Mouse (Mus musculus) heart, adult 18-20 months (tissue): ENCODE results near the gene Cfap61. TPM values are rescaled to one million over a fixed set of nuclear protein-coding genes. Genes with fewer than 3 reads are reported as not detected.
A peak's percentile ranks its signal among the peaks of the same experiment; 100 is the strongest.

Source experiments
- DNase-seq, 2 experiments: peaks; one replicate each; pipeline ENCODE4 v3.0.0; 2021 to 2022; ENCODE audit warnings: mixed read lengths in 1 of 2
- total RNA-seq, 2 experiments: library from RNA; stranded (reverse); gene quantifications; 2 replicates each; pipeline ENCODE4 v1.2.3; 2021

The Cfap61 gene
- total RNA-seq, 2 experiments from 2014 or later: 0.37 to 1.2 TPM

GRCm38 (mm10) chr2:146010816-146011215 lies 76.2 kb downstream of the Cfap61 start:
- DNase-seq: peak; percentile 8 to 30

DNA sequence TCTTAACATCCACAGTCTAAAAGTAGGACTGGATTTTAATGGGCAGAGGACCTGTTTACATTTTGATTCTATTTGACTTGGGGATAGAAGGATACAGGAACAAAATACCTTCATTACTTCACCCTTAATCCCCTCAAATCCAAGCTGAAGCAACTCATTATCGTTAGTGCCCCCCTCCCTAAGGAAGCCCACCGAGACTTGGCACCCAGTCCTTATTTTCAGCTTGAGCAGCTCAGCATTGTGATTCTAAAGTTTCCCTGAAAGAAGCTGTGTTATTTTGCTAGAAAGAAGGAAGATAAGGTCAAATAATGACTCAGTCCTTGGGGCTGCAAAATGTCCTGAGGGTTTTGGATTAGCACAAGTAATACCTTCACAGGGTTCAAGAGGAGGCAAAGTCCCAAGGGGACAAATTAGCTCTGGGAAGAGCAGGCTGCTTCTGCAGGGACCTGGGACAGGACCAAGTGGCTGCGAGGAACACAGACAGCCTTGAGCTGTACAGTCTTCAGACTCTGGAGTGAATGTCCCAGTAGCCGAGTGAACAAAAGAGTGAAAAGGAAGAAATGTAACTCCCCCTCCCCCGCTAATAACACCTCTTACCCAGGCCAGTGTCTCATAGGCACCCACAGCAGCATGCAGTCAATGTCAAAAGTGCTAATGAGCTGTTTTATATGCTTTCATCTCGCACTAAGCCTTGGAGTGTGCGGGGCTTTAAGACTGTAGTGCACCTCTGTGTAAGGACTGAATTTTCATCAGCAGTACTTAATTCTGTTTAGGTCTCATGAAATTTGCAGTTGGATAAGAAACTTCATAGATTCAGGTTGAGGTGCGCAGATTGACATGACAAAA lies 81.0 kb downstream of the Cfap61 start:
- no peak for DNase-seq

DNA sequence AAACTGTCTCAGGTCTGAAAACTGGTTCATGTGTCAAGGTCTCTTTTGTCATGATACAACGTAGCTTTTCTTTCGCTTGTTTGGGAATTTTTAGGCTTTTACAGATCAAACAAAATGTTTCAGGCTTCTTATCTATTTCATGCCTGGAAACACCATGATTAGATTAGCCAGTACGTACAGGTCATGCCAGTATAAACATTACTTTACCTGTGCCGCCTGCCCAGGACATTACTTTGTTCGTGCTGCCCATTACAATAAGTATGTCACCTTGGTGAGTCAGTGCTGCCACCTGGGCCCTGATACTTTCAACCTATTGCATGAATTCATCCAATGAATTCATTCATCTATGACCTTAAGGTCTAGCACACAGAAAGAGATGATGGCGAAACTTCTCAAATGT lies 88.3 kb downstream of the Cfap61 start:
- DNase-seq: no peak

DNA sequence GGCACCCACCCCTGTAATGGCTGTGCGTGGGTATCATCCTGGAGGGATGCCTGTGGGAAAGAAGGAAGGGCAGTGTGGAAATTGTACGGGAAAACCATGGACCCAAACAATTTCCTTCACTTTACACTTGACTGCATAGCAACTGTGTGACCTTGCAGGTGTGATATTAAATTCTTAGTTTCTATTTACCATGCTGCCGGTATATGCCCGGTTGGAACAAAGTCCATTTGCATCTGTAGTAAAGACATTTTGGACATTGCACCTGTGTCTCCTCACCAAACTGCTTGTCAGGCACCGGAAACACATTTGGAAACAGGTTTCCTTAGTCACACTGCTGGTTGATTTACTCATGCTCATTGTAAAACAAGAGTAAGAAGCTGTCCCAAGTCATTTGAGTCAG lies 109.1 kb downstream of the Cfap61 start:
- DNase-seq: no peak

- no peak for DNase-seq
Measured at GRCm38 (mm10) chr2:146044926-146045890, 110.6 kb downstream of the Cfap61 start.

DNA sequence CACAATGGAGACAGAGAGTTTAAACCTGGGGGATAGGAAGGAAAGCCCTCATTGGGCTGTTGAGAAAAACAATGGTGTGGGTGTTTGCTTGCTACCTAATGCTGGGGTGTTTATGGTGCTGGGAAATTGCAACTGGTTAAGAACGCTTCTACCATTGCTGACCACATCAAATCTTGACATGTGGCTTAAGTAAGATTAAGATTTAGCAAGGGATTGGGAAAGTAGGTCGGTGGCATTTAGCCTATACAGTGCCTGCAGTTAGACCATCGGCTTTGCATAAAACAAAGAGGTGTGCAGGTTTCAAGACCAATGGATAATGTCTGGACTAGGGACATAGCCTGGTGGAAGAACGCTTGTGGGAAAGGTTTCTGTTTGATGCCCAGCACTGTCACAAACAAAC lies 113.1 kb downstream of the Cfap61 start:
- no peak for DNase-seq

DNA sequence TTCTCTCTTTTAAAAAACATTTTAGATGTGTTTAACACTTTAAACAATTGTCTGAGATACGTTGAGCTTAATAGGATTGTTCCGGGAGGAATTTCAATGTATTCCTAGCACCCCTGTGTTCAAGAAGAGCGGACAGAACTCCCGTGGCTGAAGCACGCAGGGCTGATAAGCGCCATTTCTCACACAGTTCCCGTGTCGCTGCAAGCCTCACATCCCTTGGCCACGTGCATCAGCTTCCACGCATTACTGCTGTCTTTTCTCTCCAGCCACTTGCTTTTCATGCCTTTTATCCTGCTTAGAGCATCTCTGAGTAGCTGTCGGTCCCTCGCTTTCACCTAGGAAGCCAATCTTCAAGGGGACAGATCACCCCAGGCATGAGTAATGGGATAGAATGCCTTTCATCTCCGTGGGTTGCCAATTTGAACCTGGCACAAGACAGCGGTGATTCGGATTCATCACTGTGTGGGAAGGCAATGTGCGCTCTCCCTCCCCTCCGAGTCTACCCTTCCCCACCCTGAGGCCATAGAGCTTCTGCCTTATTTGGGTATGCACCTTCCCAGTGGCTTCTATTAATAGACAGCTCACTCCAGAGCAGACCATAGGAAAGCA lies 113.7 kb downstream of the Cfap61 start:
- DNase-seq: no peak

GRCm38 (mm10) chr2:146049339-146049738 lies 114.8 kb downstream of the Cfap61 start:
- no peak for DNase-seq

- no peak for DNase-seq
Measured at GRCm38 (mm10) chr2:146050069-146050468, 115.5 kb downstream of the Cfap61 start.

DNA sequence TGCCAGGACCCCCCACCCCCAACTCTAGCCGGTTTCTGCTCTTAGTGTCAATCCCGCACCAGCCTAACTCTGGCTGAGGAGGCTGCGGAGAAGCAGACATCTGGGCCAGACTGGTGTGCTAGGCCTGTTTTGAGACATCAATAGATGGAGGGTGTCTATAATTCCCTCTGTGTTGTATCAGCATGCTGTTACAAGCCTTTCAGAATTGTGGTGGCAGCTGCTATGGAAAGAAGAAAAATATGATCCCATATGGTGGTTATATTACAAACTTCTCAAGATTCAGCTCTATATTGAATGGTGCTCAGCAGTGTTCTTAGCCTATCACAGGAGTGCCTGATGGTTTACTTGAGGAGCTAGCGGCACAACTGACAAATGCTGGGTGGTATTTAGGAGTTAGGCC lies 116.8 kb downstream of the Cfap61 start:
- DNase-seq: no peak

- no peak for DNase-seq
Measured at GRCm38 (mm10) chr2:146057123-146057522, 122.5 kb downstream of the Cfap61 start.

DNA sequence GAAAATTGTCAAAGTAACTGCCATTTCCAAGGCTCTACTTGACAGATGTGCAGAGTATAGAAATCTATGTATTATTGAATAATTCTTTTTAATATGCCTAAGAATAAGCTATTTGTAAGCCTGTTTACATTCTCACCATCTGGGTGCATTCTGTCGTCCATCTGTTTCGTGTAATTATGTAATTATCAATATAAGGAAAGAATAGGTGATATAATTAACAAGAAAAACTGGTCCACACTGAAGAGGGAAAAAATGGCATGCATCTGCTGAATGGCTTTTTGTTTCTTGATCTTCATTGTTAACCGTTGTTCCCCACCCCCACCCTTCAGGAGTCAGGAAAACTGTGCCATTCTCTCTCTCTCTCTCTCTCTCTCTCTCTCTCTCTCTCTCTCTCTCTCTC lies 124.2 kb downstream of the Cfap61 start:
- DNase-seq: no peak

GRCm38 (mm10) chr2:146061421-146062300 lies 127.1 kb downstream of the Cfap61 start:
- no peak for DNase-seq

GRCm38 (mm10) chr2:146062330-146063092 lies 127.9 kb downstream of the Cfap61 start:
- no peak for DNase-seq

- DNase-seq: no peak
Measured at GRCm38 (mm10) chr2:146063093-146064074, 128.8 kb downstream of the Cfap61 start.

DNA sequence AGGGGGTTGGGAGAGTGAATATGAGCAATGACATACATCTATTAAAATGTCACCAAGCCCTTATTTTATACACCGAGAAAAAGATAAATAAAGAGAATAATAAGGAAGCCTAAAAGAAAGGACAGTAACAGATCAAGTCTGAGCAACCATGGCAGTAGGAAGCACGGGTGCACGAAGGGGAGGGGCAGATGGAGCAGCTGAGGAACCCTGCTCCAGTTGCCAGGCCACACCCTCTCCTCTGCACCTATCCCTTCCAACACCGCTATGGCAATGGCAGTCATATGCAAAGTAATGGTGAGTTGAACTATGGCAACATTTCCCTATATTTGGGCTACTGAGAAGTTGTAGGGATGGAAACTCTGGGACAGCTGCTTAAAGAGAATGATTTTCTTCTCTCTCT lies 132.8 kb downstream of the Cfap61 start:
- no peak for DNase-seq

- no peak for DNase-seq
Measured at GRCm38 (mm10) chr2:146073300-146073699, 138.7 kb downstream of the Cfap61 start.

- no peak for DNase-seq
Measured at GRCm38 (mm10) chr2:146077117-146077516, 142.5 kb downstream of the Cfap61 start.

- no peak for DNase-seq
Measured at GRCm38 (mm10) chr2:146080282-146080681, 145.7 kb downstream of the Cfap61 start.
